Mouse (Mus musculus) G1E (cell line): ENCODE data around the gene Oma1.

Experiments used
- CTCF ChIP-seq: IDR thresholded peaks from 2 replicates; pipeline ENCODE4 v1.5.1; 2012; ENCODE audit warnings: low read depth, low read length, inconsistent platforms, mixed read lengths
- GATA1 ChIP-seq: IDR thresholded peaks from 2 replicates; pipeline ENCODE4 v1.6.1; 2012; ENCODE audit warnings: borderline replicate concordance, low read length, inconsistent platforms, mixed read lengths

GRCm38 (mm10) chr4:103269336-103269735 lies 44.3 kb upstream of the Oma1 start:
- no peak for TF ChIP-seq CTCF
- TF ChIP-seq GATA1: no peak
